Mouse (Mus musculus) heart, embryonic 15.5 days (tissue): ENCODE results near the gene Gak. TPM values are rescaled to one million over a fixed set of nuclear protein-coding genes. Genes with fewer than 3 reads are reported as not detected.

Source experiments
- ATAC-seq: fragments of 200-750 bp; cut with Nextera tagmentation; replicated peaks from 2 replicates; pipeline ENCODE4 v1.8.0; 2017; ENCODE audit warnings: low read depth, moderate TSS enrichment; ENCODE audit not compliant: insufficient number of reproducible peaks, insufficient read depth, low FRiP score
- H3K27ac ChIP-seq: fragments of 300-500 bp; sonication (generic); 2 replicates; pipeline ENCODE4 v1.5.1; 2015; ENCODE audit warnings: mild to moderate bottlenecking, inconsistent platforms
- H3K27me3 ChIP-seq: fragments of 300-500 bp; sonication (generic); 2 replicates; pipeline ENCODE4 v1.6.1; 2015; ENCODE audit warnings: inconsistent platforms
- H3K36me3 ChIP-seq: fragments of 300-500 bp; sonication (generic); 2 replicates; pipeline ENCODE4 v1.6.1; 2015; ENCODE audit warnings: mild to moderate bottlenecking, inconsistent platforms
- H3K4me1 ChIP-seq: fragments of 300-500 bp; sonication (generic); replicated peaks from 2 replicates; pipeline ENCODE4 v1.6.1; 2015; ENCODE audit warnings: inconsistent platforms
- H3K4me2 ChIP-seq: fragments of 300-500 bp; sonication (generic); 2 replicates; pipeline ENCODE4 v1.6.1; 2015; ENCODE audit warnings: inconsistent platforms, mild to moderate bottlenecking, moderate library complexity
- H3K4me3 ChIP-seq: fragments of 300-500 bp; sonication (generic); 2 replicates; pipeline ENCODE4 v1.5.1; 2015; ENCODE audit warnings: mild to moderate bottlenecking, inconsistent platforms
- H3K9ac ChIP-seq: fragments of 300-500 bp; sonication (generic); 2 replicates; pipeline ENCODE4 v1.6.1; 2015; ENCODE audit warnings: mild to moderate bottlenecking, inconsistent platforms
- H3K9me3 ChIP-seq: fragments of 300-500 bp; sonication (generic); replicated peaks from 2 replicates; pipeline ENCODE4 v1.6.1; 2016; ENCODE audit warnings: inconsistent platforms
- WGBS: fragments of 180-500 bp; shearing (Covaris S2); methylation state at CpG from one replicate; pipeline ENCODE4 v1.1.7; 2015; ENCODE audit warnings: mixed read lengths; 5-methylcytosine and 5-hydroxymethylcytosine counted together
- polyA plus RNA-seq: library from polyadenylated mRNA; unstranded; fragments of >200 nt; fragmentation: Nextera tagmentation; extraction: Ambion mirVana; gene quantifications from 2 replicates; pipeline ENCODE4 v1.2.1, GENCODE M21; 2015

Gak gene
- polyA plus RNA-seq, 1 experiment from 2014 or later, result 23.6 TPM

- peaks cover 5% of the 10 kb centered on the region; the same call in 1 of the 2 replicates for H3K27me3 ChIP-seq
- H3K36me3 ChIP-seq, result peaks cover 18% of the 10 kb centered on the region
- peak within 1 kb of the TSS; percentile 71 for H3K4me3 ChIP-seq
- WGBS, result 5% methylated on average over 43 of the region's 43 CpGs
- ATAC-seq, result peak; percentile 84
- peak within 1 kb of the TSS; percentile 86 for H3K9ac ChIP-seq
- no peaks in the 10 kb centered on the region for H3K9me3 ChIP-seq
- peak within 1 kb of the TSS; percentile 93 for H3K27ac ChIP-seq
- peak within 1 kb of the TSS; percentile 90 for H3K4me2 ChIP-seq
- peaks cover 17% of the 10 kb centered on the region for H3K4me1 ChIP-seq
Observed at GRCm38 (mm10) chr5:108668977-108669936, 39.7 kb upstream of the Gak start, which contains the start of gene Dgkq. TSS of gene Dgkq (minus strand) at chr5:108669672.

GRCm38 (mm10) chr5:108668387-108668932 lies 38.9 kb upstream of the Gak start:
- peaks cover 17% of the 10 kb centered on the region for H3K4me1 ChIP-seq
- WGBS, result 14% methylated on average over 3 of the region's 3 CpGs

GRCm38 (mm10) chr5:108667370-108667769 lies 37.8 kb upstream of the Gak start:
- Histone ChIP-seq H3K9ac (no peak overlapping the region), H3K27ac (no peak overlapping the region), H3K36me3 (peaks cover 10% of the 10 kb centered on the region), H3K27me3 (peaks cover 9% of the 10 kb centered on the region; the same call in 1 of the 2 replicates), H3K4me2 (no peak overlapping the region), H3K4me1 (peaks cover 17% of the 10 kb centered on the region), H3K4me3 (no peak overlapping the region), H3K9me3 (no peaks in the 10 kb centered on the region)
- WGBS, result 58% methylated on average over 2 of the region's 2 CpGs
- no peak for ATAC-seq

More at GRCm38 (mm10) chr5:108668387-108668932, 38.9 kb upstream of the Gak start:
- Histone ChIP-seq H3K27me3 (peaks cover 5% of the 10 kb centered on the region; the same call in 1 of the 2 replicates), H3K9me3 (no peaks in the 10 kb centered on the region), H3K4me2 (peak overlapping the region; percentile 90), H3K9ac (peak overlapping the region; percentile 86), H3K36me3 (peaks cover 18% of the 10 kb centered on the region), H3K4me3 (peak overlapping the region; percentile 71), H3K27ac (peak overlapping the region; percentile 93)
- no peak for ATAC-seq

- Histone ChIP-seq H3K4me2 (no peak overlapping the region), H3K27me3 (peaks cover 9% of the 10 kb centered on the region; the same call in 1 of the 2 replicates), H3K4me1 (peaks cover 16% of the 10 kb centered on the region), H3K27ac (no peak overlapping the region), H3K36me3 (no peaks in the 10 kb centered on the region), H3K9me3 (no peaks in the 10 kb centered on the region), H3K9ac (no peak overlapping the region), H3K4me3 (no peak overlapping the region)
- 28% methylated on average over 3 of the region's 3 CpGs for WGBS
- no peak for ATAC-seq
Observed at GRCm38 (mm10) chr5:108665066-108665465, 35.5 kb upstream of the Gak start.

- WGBS, result 75% methylated on average over 4 of the region's 4 CpGs
- H3K36me3 ChIP-seq, result peaks cover 4% of the 10 kb centered on the region; the same call in 1 of the 2 replicates
- no peak overlapping the region for H3K4me2 ChIP-seq
- no peak overlapping the region for H3K9ac ChIP-seq
- H3K4me1 ChIP-seq, result peaks cover 13% of the 10 kb centered on the region
- H3K9me3 ChIP-seq, result no peaks in the 10 kb centered on the region
- H3K27ac ChIP-seq, result no peak overlapping the region
- ATAC-seq, result no peak
- H3K4me3 ChIP-seq, result no peak overlapping the region
- H3K27me3 ChIP-seq, result peaks cover 9% of the 10 kb centered on the region; the same call in 1 of the 2 replicates
Observed at GRCm38 (mm10) chr5:108662772-108663171, 33.2 kb upstream of the Gak start.

- Histone ChIP-seq H3K9me3 (no peaks in the 10 kb centered on the region), H3K9ac (peak overlapping the region; percentile 97), H3K4me2 (peak overlapping the region; percentile 89), H3K27me3 (peaks cover 9% of the 10 kb centered on the region; the same call in 1 of the 2 replicates), H3K4me1 (peaks cover 13% of the 10 kb centered on the region), H3K4me3 (peak overlapping the region; percentile 94), H3K27ac (peak overlapping the region; percentile 47; the same call in 1 of the 2 replicates), H3K36me3 (peaks cover 9% of the 10 kb centered on the region)
- WGBS, result 13% methylated on average over 36 of the region's 36 CpGs
- ATAC-seq, result peak; percentile 98
Observed at GRCm38 (mm10) chr5:108660632-108661268, 31.2 kb upstream of the Gak start.

- Histone ChIP-seq H3K27me3 (peaks cover 7% of the 10 kb centered on the region; the same call in 1 of the 2 replicates), H3K4me1 (peaks cover 13% of the 10 kb centered on the region), H3K4me2 (peak within 1 kb of the TSS; percentile 89), H3K4me3 (peak within 1 kb of the TSS; percentile 94), H3K36me3 (peaks cover 13% of the 10 kb centered on the region), H3K9ac (peak within 1 kb of the TSS; percentile 97), H3K27ac (peak within 1 kb of the TSS; percentile 47; the same call in 1 of the 2 replicates), H3K9me3 (no peaks in the 10 kb centered on the region)
- WGBS, result 10% methylated on average over 24 of the region's 24 CpGs
- ATAC-seq, result peak; percentile 48
Observed at GRCm38 (mm10) chr5:108659698-108660631, 30.4 kb upstream of the Gak start, which contains the start of gene Idua. TSS of gene Idua (plus strand) at chr5:108660331.

- H3K9me3 ChIP-seq, result no peaks in the 10 kb centered on the region
- no peak overlapping the region for H3K4me3 ChIP-seq
- no peak overlapping the region for H3K9ac ChIP-seq
- 91% methylated on average over 1 of the region's 1 CpGs for WGBS
- peaks cover 26% of the 10 kb centered on the region for H3K36me3 ChIP-seq
- H3K4me2 ChIP-seq, result no peak overlapping the region
- no peak for ATAC-seq
- 0 out of 2 replicates have a peak, but pooled peaks cover 3% of the 10 kb centered on the region for H3K27me3 ChIP-seq
- H3K4me1 ChIP-seq, result peaks cover 13% of the 10 kb centered on the region
- no peak overlapping the region for H3K27ac ChIP-seq
Observed at GRCm38 (mm10) chr5:108658611-108659010, 29.1 kb upstream of the Gak start.

GRCm38 (mm10) chr5:108657406-108657805 lies 27.9 kb upstream of the Gak start:
- 76% methylated on average over 5 of the region's 5 CpGs for WGBS
- H3K4me1 ChIP-seq, result peaks cover 13% of the 10 kb centered on the region
- peaks cover 37% of the 10 kb centered on the region for H3K36me3 ChIP-seq
- no peak overlapping the region for H3K4me3 ChIP-seq
- H3K9me3 ChIP-seq, result no peaks in the 10 kb centered on the region
- H3K27me3 ChIP-seq, result no peaks in the 10 kb centered on the region
- no peak overlapping the region for H3K9ac ChIP-seq
- H3K27ac ChIP-seq, result no peak overlapping the region
- no peak for ATAC-seq
- no peak overlapping the region for H3K4me2 ChIP-seq
